Mouse (Mus musculus) cerebellum, postnatal 36 days (tissue): ENCODE data around the gene Spx.

Experiments used
- DNase-seq, 2 experiments: peaks; one replicate each; pipeline ENCODE4 v3.0.0; 2021 to 2022; ENCODE audit warnings: mixed read lengths in 2 of 2

Gene Spx

GRCm38 (mm10) chr6:142451381-142451780 lies 38.1 kb downstream of the Spx start:
- DNase-seq, result no peak

GRCm38 (mm10) chr6:142453311-142453710 lies 40.1 kb downstream of the Spx start:
- no peak for DNase-seq

- DNase-seq, result no peak
These were observed 42.2 kb downstream of the Spx start for GRCm38 (mm10) chr6:142455314-142455996.

GRCm38 (mm10) chr6:142458010-142458409 lies 44.8 kb downstream of the Spx start:
- DNase-seq, result no peak

GRCm38 (mm10) chr6:142459017-142459678 lies 45.9 kb downstream of the Spx start:
- DNase-seq, result no peak

- no peak for DNase-seq
These were observed 49.0 kb downstream of the Spx start for GRCm38 (mm10) chr6:142462194-142462593.
